Mouse (Mus musculus) v-Abl transformed pro-B cells (cell line): ENCODE results near the gene Olfr1193.
"Not testable (repeated sequence)": the region's sequence is repeated elsewhere in the genome, so short reads cannot be mapped to it uniquely, and the experiment has no call there.

ENCODE experiments used
- in situ Hi-C, 2 experiments: fragments of 400-800 bp; cut with MboI; formaldehyde crosslinking; loops; one replicate each; pipeline ENCODE4 v1.15.1; 2025; ENCODE audit not compliant: unreplicated experiment in 2 of 2

The Olfr1193 gene

GRCm38 (mm10) chr2:88675328-88675727, at the start of gene Olfr1193:
Olfr1193 (plus strand) TSS chr2:88675628.
- in situ Hi-C loops, result not testable (repeated sequence)

- in situ Hi-C loops, result not testable (repeated sequence)
Observed at GRCm38 (mm10) chr2:88640242-88640641, 35.2 kb upstream of the Olfr1193 start, which contains the start of gene Olfr1191-ps1. Olfr1191-ps1 (plus strand) TSS chr2:88640542.

GRCm38 (mm10) chr2:88648209-88648608, 27.2 kb upstream of the Olfr1193 start, which contains the start of gene Olfr1192-ps1:
Olfr1192-ps1 (plus strand) TSS chr2:88648509.
- in situ Hi-C loops, result no loop called here

- in situ Hi-C loops, result no loop called here
Observed at GRCm38 (mm10) chr2:88689087-88689486, 13.7 kb downstream of the Olfr1193 start, which contains the start of gene Olfr1195. Olfr1195 (minus strand) TSS chr2:88689187.

GRCm38 (mm10) chr2:88704497-88704896, 29.1 kb downstream of the Olfr1193 start, which contains the start of gene Olfr1196:
Olfr1196 (minus strand) TSS chr2:88704597.
- in situ Hi-C loops, result no loop called here
